Mouse (Mus musculus) naive thymus-derived CD4-positive, alpha-beta T cell, adult 2 months (primary cell): ENCODE results near the gene Ctsz.

Experiments
- DNase-seq: peaks from one replicate; pipeline ENCODE4 v3.0.0-alpha.2; 2011; ENCODE audit warnings: low read depth

Ctsz gene

DNA sequence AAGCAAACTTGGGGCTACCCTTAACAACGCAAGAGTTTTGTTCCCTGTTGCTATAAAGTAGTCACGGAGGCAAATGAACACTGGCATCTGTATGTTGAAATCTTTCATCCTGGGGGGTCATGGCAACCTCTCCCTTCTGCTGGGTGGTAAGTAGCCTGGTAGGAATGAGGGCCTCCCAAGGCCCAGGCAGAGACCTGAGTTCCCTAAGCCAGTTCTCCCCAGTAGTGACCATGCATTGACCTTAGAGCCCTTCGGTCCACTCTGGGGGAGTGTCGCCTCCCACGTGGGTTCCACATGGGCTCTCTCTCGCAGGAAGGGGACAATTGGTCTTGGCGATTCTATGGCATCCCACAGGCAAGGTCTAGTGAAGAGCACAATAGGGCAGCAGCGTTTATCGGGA lies 1.1 kb upstream of the Ctsz start:
- no peak for DNase-seq

DNA sequence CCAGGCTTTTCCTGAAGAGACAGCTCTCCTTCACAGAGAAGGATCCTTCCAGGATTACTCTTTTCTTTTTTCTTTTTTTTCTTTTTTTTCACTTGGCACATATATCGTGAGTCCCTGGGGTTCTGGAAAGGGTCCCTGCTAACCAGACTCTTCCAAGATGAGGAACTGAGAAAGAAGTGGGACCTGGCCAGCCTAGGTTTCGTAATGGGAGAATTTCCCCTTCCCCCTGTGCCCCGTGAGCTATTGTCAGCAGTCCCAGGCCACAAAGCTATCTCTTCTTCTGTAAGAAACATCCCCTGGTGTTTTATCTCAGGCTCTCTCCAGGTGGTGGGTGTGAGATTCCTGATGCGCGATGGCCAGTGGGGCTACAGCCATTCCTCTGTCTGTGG lies 605 bp upstream of the Ctsz start:
- DNase-seq = no peak

DNA sequence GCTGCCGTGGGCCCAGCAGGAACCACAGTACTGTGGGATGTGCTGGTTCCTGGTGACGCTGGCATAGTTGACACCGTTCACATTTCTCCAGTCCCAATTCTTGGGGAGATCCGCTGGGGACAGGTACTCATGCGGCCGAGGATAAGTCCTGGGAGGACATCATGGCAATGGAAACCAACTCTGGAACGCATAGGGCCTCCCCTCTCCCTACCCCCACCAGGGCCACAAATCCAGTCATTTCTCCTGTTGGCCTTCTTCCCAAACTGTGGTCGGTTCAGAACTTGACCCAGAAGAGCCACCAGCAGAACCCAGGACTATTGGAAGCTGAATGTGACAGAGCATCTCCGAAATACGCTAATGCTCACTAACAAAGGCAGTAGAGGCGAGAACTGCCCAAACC lies 658 bp downstream of the Ctsz start:
- DNase-seq = no peak

DNA sequence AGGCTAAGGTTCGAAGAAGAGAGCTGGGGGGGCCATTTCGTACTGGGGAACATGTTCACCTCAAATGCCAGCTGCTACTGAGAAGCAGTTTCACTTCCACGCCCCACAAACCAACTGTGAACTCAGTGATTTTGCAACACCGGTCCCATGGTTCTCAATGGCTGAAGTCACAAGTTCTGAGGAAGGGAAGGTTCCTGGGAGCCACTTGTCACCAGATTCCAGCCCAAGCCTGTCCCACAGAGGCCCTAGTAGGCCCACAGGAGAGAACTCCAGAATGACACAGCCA lies 1.2 kb downstream of the Ctsz start:
- DNase-seq = no peak

DNA sequence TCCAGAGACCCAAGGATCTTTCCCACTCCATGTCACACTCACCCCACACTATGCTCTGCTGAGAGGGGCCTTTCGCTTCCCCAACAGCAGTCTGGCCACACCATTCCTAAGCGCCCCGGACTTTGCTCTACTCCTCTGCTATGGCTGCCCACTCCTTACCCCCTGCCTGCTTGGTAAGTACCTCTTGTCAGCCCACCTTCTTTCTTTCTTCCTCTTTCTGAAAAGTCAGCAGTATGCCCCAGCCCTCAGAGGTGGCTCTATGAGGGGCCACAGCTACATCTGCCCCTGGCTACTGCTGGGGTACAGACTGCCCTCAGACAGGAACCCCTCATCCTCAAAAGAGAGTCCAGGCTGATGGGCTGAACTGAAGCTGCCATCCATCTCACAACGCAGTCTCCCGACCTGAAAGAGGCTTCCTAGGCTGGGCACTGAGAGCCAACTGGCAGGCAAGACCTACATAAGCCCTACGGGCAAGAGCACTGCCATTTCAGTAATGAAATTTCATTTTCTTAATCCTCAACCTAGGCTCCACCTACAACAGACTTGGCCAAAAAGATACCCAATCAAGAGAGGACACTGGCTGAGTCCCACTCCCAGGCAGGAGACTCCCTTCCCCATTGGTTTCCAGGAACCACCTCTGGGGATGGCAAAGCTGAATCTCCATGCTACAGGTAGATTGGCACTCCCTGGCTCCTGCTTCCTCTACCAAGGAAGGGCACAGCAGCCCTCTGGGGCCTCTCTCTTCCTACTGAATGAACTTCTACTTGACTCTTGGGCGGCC lies 1.7 kb downstream of the Ctsz start:
- DNase-seq = no peak

DNA sequence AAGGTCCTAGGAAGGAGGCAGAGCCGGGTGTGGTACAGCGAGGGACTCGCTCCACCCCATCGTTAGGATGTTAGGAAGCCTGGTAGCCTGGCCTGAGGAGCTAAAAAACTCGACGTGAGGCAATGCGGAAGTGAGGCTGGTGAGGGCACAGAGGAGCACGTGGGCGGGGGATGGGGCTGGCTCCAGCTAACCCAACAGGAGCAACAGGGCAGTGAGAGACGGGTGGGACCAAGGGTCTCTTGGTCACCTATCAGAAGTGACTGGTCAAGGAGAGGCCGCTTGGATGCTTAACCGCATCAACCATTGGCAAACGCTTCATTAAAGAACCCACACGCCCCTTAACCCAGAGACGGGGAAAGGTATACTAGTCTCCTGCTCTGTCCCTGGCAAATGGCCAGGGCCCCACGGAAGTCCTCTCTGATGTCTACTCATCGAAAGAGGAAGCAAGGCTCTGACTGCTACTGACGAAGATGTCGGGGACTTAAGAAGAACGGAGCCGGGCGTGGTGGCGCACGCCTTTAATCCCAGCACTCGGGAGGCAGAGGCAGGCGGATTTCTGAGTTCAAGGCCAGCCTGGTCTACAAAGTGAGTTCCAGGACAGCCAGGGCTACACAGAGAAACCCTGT lies 2.6 kb downstream of the Ctsz start:
- no peak for DNase-seq

DNA sequence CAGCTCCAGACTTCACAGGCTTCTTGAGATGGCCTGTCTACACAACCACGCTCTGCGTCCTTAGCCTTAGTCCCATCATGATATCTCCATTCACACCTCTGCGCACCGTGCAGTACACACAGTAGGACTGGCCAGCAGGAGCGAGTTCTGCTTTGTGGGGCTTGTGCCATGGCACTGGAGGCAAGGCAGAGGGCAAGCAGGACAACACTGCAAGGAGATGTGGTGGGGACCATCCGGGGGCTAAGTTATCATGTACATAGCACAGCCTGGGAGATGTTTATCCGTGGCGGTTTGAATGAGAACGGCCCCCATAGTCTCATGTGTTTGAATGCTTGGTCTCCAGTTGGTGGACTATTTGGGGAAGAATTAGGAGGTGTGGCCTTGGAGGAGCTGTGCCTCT lies 3.9 kb downstream of the Ctsz start:
- DNase-seq = no peak

DNA sequence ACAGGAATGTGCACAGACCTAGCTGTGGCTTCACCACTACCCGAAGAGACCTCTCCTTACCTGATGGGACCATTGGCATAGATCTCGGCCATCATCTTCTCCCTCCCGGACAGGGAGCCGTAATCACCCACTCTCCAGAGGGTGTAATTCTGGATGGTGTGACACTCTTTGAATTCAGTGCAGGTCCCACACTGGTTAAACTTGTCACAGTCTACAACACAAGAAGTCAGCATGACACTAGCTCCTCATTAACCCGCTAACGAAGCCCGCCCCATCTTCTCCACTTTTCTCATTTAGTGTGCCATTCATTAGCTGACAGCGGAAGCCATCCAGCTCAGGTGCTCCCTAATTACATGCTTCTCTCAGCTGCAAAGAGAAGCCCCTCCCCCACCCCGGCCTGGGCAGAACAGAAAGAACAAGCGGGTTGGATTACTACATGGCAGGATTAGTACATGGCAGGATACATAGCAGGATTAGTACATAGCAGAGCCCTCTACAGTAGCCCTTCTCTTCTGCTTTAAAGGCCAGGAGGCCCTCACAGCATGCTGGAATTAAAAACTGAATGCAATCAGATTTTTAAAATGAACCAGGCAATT lies 9.7 kb downstream of the Ctsz start:
- no peak for DNase-seq

DNA sequence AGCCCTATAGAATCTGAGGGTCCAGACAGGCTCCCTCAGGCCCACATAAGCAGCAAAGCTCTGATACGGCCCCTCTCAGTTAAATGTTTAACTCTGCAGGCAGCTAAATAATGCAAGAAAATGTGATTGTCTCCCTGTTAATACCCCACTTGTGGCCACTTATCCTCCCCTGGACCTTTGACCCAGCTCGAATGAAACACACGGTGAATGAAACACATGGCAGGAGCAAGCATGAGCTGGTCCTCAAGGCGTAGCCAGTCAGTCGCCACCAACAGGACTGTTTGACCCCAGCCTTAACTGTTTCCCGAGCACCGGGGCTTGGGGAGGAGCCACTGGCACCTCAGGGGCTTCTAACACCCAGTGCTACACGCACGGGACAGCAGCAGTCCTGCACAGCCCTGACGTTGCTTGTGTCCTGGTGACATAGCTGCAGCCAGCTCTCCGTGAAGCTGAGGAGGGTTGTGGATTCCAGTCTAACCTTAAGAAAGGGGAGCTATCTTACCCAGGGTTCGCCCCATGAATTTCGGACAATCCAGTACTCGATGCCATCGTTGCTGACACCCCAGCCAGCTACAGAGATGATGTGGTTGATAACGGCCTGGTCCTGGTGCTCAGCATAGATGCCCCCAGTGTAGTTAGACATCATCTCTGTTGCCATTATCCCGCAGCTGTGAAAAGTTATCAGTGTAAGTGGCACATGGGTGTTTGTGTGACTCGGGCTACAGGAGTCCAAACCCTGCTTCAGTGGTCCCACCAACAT lies 10.6 kb downstream of the Ctsz start:
- DNase-seq = no peak

DNA sequence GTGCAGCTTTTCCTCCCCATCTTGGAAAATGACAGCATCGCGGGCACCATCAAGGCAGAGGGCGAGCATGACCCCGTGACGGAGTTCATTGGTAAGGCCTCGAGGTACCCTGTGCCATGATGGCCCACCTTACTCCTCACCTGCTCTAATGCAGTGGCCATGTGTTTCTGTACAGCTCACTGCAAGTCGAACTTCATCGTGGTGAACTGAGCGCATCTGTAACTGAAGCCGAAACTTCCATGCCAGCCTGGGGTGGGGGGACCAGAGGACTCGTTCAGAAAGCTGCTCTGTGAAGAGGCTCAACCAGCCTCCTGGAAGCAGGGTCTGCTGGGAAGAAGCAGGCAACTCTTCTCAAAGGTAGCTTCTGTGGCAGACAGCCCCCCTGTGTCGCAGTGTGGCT lies 12.0 kb downstream of the Ctsz start:
- no peak for DNase-seq

DNA sequence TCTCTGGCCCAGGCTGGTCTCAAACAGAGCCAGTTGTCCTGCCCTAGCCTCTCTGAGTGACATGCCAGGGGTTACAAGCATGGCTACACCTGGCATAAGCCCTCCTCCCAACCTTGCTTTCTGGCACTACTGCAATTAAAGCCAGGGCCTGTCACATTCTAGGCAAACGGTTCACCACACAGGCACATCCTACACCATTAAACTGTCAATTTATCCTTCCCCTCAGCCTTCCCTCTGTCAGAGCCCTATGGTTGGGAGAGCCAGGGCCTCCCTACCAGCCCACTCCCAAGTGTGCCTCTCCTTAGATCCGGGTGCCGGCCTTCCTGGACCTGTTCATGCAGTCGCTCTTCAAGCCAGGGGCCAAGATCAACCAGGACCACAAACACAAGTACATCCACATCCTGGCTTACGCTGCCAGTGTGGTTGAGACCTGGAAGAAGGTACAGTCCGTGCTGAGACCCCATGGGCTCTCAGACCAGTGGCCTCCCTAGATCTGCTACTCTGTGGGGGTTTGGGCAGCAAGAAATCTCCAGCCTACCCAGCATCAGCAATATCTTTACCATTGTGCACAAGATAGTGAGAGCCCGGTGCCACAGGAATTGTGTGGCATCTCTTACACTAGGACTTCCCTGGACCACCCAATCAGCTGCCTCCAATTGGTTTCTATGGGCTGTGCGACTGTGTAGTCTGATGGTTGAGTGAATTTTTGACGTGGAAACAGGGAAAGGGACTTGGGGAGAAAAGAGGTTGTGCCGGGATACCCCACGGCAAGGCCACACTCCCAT lies 14.3 kb downstream of the Ctsz start:
- no peak for DNase-seq

DNA sequence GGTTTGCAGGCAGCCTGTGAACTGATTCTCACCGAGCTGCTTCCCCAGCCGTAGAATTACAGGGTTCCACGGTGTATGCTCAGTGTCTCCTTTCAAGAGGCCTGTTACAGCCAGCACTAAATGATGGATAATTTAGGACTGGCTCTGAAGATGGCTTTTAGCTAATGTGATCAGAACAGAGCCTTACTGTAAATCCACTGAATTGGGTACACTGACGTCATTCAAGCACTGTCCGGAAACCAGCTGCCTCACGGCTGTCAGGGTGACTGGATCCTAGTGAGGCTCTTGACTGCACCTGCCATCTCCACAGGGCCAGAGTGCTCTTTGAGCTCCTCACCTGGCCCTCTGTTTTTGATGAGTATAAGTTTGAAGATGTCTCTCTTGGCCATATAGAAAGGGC lies 17.7 kb downstream of the Ctsz start:
- no peak for DNase-seq

DNA sequence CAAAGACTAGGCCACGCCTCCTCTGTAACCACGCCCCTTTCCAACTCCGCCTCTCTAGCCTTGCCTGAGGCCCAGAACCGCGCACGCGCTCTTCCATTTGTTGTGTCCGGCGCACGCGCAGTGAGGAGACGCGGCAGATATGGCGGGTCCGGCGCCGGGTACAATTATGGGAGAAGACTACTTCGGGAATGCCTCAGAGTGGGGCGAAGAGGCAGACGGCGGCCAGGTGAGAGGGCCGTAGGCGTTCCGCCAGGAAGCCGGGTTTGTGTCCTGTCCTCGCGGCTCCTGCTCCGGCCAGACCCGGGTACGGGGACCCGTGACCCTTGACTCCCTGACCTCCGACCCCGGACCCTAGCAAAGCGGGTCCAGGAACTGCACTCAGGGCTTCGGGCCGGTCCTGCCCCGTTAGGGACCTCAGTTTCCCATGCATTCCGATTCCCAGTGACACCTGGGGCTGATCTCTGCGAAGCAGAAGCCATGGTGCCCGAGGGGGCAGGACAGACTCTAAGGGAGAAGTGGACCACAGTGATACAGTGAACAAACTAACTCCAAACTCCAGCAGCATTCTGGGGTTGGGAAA lies 23.0 kb downstream of the Ctsz start, which contains the start of gene Nelfcd:
TSS of gene Nelfcd (plus strand) at position 74 of the 580 bp plus-strand sequence.
- DNase-seq = peak; percentile 99

DNA sequence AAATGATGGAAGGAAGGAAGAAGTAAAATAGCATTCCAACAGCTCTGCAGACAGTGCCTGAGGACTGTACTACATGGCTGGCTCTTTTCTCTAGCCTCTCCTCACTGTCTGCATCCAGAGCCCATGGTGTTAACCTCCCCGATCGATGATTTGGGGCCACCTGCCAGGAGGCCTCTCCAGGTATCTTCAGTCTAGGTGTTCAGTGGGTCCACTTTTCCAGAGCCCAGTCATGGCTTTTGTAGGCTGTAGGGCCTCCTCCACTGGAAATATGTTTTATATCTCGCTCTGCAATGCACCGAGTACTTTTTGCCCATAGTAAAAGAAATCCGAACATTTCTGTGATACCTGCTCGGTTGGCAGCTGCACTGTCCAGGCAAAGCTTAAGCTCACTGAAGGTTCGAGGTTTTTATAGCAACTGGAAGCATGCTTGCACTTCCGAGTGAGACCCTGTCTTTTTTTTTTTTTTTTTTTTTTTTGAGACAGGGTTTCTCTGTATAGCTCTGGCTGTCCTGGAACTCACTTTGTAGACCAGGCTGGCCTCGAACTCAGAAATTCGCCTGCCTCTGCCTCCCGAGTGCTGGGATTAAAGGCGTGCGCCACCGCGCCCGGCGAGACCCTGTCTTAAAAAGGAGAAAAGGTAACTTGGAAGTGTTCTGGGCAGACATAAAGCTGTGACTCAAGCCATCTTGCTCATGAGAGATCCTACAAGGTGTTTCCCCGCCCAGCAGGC lies 23.7 kb downstream of the Ctsz start:
- no peak for DNase-seq

DNA sequence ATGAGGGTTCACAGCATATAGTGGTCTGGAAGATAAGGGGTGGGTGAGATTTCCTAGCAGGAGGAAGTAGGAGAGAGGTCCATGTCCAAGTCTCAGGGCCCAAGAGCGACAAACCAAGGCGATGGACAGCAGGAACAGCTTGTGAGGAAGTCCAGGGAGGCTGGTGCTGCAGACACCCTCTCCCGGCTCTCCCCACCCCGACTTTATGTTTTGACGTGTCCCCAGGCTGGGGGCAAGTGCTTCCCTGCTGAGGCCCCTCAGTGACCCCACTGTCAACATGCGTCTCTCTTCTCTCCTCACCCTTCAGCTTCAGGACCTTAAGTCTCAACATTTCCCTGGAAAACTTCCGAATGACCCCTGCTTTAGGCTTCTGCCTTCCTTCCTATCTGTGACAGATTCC lies 25.7 kb downstream of the Ctsz start:
- no peak for DNase-seq

DNA sequence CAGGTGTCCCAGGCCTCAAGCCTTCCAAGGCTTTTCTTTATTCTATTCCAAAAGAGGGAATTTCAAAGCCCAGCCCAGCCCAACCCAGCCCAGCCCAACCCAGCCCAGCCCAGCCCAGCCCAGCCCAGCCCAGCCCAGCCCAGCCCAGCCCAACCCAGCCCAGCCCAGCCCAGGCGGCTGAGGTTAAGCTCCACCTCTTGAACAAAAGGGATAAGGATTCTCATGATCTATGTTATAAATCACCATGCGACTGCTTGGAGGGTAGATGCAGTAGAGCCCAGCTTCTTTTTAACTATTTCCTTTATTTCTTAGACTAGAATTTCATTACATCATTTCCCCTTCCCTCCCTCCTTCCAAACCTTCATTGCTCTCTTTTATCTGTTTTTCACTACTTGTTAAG lies 28.6 kb downstream of the Ctsz start:
- no peak for DNase-seq

DNA sequence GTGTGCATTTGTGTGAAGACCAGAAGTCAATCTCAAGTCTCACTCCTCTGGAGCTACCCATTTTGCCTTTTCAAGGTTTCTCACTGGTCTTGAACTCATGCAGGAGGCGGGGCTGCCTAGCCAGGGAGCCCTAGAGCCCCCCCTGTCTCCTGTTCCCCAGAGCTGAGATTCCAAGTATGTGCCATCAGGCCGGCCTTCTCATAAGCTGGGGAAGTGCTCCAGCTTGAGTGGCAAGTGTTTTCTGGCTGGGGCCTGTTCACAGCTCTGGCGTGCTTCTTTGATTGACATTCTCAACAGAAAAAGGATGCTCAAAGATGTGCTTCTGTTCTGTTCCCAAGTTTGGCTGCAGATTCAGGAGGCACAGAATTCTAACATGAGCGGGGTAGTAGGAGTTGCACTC lies 38.4 kb downstream of the Ctsz start:
- DNase-seq = no peak

DNA sequence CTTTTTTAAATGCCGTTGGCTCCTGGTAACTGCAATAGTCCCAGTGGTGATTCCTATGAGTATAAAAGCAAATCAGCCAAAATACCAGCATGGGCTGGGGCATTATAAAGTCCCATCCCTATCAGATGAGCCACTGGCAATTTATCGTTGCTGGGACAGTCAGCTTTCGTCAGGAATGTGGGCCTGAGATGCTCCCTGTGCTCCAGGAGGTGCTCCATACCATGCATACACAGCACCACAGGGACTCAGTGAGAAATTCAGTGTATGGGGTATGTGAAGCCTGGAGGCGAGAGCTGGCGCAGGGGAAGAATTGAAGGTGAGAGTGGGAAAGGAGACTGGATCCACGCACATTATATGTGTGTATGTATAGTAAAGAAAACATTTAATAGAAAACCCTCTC lies 41.0 kb downstream of the Ctsz start:
- no peak for DNase-seq

DNA sequence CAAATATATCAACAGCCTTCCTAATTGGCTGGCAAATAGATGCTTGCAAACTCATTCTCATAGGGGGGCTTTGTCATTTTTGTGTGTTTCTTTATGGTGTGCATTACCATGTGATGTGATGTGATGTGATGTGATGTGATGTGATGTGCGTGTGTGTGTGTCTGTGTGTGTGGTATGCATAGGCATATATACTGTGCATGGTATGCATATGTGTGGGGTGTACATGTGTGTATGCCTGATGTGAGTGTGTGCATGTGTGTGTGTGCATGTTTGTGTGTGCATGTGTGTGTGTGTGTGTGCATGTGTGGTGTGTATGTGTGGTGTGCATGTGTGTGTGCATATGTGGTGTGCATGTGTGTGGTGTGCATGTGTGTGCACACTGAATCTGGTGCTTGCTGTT lies 41.8 kb downstream of the Ctsz start:
- DNase-seq = no peak

DNA sequence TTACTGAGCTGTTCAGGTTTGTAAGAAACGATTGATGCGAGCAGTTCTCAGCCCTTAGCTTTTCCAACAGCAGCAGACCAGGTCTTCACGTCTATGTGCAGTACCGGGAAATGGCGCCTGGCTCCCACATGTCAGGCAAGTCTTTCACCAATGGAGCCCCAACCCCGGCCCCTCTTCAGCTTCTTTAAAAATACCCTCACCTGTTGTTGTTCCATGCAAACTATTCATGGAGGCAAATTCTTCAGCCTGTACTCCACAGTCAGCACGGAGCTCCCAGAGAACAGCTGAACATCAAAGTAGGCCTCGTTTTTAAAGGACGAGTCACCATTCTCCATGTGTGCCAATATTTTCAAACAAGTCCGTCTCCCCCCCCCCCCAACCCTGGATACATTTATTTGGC lies 42.2 kb downstream of the Ctsz start:
- DNase-seq = no peak

DNA sequence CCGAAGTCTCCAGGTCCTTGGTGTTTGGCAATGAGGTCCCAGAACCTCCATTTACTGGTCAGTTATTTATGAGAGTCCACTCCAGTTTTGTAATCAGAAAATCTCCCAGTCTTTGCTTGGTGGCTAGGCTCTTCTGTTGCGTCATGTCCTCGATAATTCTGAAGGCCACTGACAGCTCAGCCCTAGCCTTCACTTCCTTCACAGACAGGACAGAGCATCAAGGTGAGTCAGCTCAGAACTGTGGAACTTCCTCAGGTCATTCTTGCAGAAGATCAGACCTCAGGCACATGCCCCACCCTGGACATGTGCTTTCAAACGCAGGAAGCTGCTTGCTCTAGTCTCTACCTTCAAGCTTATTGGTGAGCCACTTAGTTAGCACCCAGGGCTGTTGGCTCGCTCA lies 45.5 kb downstream of the Ctsz start:
- no peak for DNase-seq
